Mouse (Mus musculus): ENCODE data around the gene Chn2.

The Chn2 gene

DNA sequence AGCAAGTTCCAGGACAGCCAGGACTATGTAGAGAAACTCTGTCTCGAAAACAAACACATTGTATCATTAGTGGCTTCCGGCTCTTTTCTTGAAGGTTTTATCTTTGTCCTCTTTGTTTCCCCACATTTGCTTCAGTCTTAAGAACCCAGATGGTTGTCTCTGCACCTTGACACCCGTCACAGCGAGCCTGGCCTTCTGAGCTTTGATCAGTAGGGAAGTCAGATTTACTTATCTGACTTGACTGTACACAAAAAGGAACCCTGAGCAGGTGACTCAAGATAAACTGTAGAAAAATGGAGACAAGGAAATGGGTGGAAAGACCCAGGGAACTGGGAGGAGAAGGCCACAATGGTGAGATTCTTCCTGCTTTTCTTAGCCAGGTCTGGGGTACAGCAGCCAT, 79.5 kb downstream of the Chn2 start:
- no peak for DNase-seq (ENCODE audit: low spot score in 2 of 2)

DNA sequence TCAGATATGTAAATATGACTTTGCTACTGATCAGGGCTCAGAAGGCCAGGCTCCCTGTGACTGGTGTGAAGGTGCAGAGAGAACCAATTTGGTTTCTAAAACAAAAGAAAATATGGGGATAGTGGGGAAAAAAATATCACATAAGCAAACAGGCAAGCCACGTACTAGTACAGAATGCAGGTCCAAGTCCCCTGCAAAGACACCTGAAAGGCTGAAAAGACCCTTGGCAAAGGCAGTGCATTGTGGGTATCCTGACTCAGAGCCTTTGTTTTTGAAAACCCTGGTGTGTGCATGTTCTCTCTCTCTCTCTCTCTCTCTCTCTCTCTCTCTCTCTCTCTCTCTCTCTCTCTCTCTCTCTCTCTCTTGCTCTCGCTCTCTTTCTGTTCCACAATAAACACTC, 80.1 kb downstream of the Chn2 start:
- no peak for DNase-seq (ENCODE audit: low spot score in 2 of 2)

DNA sequence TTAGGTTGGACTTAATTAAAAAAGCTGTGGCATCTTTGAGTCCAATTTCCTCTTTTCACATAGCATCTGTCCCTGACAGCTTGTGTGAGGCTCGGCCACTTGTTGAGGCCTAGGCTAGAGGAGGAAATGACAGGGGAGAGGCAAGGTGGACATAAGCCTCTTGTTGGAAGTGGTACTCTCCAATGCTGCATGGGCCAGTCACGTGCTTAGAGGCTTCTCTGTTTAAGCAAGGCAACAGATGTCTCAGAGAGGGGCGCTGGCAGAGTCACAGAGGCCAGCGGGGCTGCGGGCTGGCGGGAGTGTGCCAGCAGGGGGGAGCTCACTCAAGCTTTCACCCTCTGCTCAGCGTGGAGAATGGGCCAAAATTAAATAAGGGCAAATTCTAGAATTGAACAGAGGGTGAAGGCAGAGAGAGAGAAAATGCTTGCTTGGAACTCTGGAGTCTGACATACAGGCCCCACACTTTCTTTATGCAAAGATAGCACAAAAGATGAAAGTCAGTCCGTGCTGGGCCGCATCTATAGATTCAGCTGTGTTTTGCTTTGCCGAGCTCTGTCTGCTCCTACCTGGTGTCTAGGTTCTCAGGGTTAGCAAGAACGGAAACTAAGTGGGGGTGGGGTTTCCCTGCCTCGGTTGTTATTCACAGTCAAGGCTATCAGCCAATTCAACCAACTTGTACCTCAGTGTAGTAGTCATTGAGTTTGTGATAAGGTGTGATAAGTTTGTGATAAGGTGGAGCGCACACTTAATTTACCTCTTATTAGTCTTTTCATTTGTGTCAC, 80.7 kb downstream of the Chn2 start:
- DNase-seq (ENCODE audit: low spot score in 2 of 2) = no peak

DNA sequence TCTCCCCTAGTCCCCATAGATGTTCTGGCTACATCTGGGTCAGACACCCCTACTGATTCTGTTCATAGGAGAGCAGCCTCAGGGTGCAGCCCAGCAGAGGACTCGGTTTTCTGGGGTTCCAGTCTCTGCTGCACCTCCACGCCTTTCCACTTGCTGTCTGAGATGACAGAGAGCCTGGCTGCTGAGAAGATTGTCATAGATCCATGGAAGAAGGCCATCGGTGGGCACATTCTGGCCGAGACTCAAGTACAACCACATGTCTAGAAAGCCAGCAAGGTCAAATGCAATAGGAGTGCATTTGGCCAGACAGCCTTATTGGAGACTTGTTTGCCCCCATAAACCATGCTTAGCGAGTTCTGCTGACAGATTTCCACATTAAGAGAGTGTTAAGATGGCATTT, 81.5 kb downstream of the Chn2 start:
- DNase-seq (ENCODE audit: low spot score in 2 of 2) = no peak

DNA sequence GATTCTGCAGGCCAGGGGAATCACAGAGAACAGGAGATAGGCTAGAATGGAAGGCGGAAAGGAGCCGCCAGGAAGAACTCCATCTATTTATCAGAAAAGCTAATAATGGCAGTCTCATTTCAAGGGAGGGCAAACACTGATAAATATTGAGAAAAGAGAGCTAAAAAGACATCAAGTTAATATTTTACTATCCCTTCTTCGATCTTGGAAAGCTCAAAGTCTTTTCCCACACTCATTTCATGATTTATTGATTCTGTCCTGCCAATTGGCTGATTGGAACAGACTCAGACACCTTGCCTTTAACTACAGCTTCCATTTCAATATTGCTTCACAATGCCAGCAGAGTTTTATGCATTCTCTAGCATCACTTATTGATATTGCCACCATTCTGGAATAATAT, 85.2 kb downstream of the Chn2 start:
- DNase-seq (ENCODE audit: low spot score in 2 of 2) = no peak

DNA sequence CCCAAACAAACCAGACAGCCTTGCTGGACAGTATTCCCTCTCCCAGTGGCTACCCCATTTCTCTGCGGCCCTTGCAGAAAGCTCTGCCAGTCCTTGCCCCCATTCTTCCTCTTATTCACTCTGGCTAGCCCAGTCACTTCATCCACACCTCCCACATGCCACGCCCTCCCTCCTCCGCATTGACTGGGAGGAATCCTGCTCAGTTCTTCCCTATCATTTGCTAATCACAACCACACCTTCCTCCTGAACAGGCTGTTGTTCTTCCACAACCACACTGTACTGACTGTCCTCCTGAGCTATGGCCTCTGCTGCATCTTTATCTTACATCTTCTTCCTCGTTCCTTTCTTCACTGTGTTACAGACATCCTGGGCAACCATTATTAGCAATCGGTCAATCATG, 86.2 kb downstream of the Chn2 start:
- no peak for DNase-seq (ENCODE audit: low spot score in 2 of 2)

DNA sequence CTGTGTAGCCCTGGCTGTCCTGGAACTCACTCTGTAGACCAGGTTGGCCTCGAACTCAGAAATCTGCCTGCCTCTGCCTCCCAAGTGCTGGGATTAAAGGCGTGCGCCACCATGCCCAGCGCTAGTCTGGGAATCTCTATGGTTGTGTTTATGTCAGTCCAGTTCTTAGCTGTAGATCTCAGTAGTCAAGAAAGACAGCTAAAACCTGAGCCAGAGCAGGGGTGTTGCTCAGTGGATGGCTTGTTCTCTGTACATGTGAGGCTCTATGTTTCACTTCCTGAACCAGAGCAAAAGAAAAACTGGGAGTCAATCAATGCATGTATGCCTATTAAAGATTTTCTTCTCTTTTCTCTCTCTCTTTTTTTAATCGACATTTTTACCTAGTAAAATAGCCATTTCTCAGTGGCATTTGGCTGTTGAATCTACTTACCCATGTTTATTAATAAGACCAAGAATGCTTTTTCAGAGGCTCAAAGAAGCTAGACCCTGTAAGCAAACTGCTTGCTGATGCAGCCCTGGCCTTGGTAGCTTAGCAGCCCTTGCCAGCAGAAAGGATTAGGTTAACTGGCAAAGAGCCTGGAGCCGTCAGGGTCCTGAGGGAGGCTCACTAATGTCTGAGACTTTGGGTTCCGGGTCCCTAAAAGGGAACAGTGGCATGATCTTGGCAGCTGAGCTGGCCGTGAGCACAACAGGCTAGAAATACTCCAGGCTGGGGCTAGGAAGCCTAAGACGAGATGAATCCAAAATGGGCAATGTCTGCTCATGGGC, 87.1 kb downstream of the Chn2 start:
- DNase-seq (ENCODE audit: low spot score in 2 of 2) = no peak

DNA sequence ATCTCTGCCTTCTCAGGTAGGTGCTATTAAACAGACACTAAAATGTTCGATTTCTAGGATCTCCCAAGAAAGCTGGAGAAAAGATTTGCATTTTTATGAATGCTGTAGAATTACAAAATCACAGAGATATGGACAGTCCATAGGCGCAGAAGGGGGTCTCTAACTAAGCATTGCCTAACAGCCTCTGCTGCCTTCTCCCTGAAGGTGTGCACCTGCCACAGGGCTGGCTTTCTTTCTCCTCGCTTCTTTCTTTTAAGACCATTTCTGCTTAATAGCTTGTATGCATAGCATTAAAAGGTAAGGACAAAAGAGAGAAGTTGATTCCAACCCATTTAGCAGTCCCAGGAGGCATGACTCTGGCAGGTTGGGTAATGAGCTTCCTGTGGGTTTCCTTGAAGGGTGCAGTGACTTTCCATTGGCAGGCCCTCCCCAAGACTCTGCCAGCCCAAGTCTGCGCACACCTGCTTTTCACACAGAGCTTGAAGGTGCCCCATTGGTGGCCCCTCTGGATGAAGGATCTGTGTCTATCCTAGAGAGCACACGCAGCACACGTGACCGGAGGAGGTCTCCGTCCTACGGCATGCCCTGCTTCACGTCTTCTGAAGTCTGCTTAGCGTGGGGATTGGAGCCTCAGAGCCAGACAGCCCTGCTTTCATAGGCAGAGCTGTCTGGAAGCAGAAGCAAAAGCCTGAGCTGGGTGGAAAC, 87.8 kb downstream of the Chn2 start:
- DNase-seq (ENCODE audit: low spot score in 2 of 2) = no peak

DNA sequence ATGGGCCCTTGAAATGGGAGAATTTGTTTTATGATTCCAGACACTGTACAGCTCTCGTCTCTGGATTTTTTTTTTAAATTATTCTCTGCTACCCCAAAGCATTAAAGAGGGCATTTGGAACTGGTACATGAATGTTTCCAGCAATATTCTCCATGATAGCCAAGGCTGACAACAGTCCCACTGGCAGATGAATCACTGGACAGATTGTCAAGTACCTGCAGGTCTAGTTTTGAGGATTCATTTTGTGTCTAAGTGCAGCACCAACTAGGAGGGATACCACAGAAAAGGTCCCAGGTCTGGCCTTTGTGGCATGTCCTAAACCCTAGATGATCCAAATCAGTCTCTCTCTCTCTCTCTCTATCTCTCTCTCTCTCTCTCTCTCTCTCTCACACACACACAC, 89.3 kb downstream of the Chn2 start:
- no peak for DNase-seq (ENCODE audit: low spot score in 2 of 2)

DNA sequence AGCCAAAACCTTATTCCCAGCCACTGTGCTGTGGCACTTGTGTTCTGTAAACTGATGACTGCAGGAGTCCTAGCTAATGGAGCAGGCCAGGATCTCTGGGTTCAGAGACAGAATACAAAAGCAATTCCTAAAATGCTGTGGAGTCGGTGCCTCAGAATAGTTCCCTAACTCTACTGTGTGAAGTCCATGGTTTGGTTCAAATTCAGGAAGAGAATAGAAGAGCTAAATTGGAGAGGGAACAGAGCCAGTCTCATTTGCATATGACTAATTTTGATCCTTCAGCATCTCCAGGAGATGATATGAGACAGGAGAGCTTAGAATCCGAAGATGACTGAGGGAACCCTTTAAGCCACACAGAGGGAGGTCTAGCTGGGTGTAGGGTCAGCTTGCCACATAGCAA, 90.2 kb downstream of the Chn2 start:
- DNase-seq (ENCODE audit: low spot score in 2 of 2) = no peak

DNA sequence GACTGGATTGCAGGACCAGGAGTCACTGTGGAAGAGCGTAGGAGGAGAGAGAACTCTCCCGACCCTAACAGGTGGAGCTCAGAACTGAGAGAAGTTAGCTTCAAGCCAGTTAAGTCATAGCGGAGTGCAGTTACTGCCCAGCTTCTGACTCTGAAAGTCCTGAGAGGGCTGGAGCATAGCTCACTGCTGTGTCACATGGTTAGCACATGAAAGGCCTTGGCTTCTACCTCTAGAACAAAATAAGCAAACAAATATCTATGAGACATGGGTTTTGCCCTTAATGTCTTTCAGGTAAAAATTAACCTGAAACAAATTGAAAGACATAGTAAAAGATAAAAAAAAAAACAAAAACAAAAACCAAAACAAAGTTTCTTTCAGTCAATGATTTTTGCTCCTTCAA, 91.5 kb downstream of the Chn2 start:
- DNase-seq (ENCODE audit: low spot score in 2 of 2) = no peak

DNA sequence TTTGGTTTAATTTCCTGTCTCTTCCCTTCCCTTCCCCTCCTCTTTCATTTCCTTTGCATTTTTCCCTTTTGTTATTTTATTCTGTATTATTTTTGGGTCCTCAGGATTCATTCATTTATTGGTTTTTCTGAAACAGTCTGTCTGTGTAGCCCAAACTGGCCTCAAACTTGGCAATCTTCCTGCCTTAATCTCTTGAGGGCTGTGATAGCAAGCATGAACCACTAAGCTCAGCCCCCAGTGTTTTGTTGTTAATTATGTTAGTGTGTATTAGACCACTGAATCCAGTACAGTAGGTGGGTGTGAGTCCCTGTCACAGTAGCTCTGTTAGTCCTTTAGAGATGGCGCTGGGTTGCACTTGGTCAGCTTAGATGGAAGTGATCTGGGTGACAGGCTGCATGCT, 93.2 kb downstream of the Chn2 start:
- DNase-seq (ENCODE audit: low spot score in 2 of 2) = no peak

DNA sequence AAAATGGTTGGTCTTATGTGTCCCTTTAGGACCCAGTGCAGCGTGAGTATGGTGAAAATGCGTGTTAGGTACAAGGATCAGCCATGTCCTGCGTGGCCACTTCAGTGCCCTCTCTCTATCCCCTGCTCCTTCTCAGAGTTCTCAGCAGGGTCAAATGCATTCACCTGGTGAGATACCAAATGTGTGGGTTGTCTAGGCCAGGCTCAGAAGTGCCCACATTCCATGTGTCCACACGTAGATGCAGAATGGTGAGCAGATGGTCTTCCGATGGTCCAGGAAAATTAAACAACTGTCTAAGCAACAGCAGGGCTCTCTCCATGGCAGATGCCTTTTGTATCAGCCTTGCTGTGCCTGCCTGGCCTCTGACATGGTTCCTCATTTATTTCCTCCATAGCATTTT, 93.9 kb downstream of the Chn2 start:
- no peak for DNase-seq (ENCODE audit: low spot score in 2 of 2)

DNA sequence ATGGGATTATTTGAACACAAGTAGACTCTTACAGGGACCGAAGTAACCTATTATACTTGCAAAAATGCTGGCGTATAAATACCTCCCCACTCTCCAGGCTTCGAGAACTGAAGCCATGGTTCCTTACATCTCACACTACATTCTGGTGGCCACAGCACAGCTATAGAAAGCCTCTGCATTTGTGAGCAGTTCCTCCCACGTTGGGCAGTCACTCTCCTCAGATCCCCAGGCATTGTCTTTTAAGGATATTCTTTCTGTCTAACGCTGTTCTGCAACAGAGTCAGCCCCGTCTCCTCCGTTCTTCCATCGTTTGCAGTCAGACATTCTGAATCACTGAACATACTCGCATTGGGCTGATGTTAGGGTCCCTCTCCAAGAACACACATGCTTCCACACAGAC, 98.8 kb downstream of the Chn2 start:
- DNase-seq (ENCODE audit: low spot score in 2 of 2) = no peak

DNA sequence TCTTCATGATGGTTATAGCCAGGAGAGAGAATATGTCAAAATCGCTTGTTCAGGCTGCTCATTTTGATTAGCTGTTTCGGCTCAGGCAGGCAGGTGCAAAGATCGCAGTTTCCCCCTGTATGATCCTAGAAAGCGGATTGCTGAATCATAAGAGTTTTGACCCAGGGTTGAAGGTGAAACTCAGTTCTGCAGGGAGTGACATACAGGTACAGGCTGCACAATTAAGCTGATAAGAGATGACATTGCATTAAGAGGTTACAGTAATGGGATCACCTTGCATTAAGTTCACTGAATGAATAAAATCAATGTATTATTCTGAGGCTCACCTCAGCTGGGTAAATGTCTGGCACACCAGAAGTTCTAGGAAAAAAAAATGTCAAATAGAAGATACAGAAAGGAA, 101.1 kb downstream of the Chn2 start:
- no peak for DNase-seq (ENCODE audit: low spot score in 2 of 2)

DNA sequence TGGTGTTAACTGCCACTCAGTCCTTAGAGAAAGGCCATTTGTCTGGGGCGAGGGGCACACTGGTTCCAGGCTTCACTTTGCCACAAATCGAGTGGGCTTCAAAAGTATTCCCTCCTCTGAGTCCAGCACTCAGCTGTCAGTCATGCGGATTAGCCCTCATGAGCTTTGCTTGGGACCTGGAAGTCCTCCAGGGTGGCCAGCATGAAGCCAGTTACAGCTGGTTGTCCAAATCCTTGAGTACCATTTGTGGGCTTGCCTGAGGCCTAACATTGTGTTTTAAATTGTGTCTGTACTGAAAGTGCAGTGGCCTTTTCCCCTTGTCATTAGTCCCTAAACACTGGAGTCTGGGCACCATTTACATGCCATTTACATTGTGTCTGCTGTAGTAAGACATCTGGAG, 101.8 kb downstream of the Chn2 start:
- DNase-seq (ENCODE audit: low spot score in 2 of 2) = no peak

DNA sequence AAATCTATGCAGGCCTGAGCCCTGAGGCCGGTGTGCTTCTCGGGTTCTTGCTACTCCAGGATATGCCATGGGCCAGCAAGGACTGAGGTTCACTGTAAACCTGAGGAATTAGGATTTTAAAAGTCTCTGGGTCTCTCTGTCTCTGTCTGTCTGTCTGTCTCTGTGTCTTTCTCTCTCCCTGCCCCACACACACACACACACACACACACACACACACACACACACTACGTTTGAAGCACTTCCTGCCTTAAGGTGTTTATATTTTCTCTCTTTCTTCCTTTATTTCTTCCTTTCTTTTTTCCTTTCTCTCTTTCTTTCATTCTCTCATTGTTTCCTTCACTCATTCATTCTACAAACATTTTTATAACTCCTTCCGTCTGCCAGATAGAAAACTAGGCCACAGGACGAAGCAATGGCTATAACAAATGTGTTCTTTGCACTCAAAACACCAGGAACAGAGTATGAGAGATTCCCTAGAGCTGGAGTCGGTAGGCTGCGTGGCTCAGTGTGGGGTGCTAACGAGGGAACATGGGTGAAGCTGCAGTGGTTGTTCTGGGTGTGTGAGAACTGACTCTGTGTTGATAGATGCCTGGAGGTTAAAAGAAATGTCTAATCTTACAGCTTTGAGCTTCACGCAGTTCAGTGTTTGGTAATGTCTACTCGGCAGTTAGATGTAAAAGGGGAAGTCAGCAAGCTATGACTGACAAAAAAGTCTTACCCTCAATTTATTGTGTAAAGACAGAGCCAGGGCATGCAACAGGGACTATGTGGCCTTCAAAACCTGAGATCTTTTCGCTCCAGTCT, 103.7 kb downstream of the Chn2 start:
- no peak for DNase-seq (ENCODE audit: low spot score in 2 of 2)

DNA sequence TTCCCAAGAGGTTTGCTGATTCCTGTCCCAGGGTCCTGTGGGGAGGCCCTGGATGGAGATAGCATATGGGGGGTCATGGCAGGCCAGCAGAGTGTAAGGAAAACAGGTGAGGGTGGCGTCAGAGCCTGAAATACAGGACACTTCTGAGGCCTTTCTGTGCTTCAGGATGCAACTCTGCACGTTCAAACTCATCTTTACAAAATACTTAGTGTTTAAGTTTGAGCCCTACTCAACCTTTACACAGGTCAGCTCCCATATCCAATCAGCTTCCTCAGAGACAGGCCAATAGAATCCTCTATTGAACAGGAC, 104.3 kb downstream of the Chn2 start:
- no peak for DNase-seq (ENCODE audit: low spot score in 2 of 2)

DNA sequence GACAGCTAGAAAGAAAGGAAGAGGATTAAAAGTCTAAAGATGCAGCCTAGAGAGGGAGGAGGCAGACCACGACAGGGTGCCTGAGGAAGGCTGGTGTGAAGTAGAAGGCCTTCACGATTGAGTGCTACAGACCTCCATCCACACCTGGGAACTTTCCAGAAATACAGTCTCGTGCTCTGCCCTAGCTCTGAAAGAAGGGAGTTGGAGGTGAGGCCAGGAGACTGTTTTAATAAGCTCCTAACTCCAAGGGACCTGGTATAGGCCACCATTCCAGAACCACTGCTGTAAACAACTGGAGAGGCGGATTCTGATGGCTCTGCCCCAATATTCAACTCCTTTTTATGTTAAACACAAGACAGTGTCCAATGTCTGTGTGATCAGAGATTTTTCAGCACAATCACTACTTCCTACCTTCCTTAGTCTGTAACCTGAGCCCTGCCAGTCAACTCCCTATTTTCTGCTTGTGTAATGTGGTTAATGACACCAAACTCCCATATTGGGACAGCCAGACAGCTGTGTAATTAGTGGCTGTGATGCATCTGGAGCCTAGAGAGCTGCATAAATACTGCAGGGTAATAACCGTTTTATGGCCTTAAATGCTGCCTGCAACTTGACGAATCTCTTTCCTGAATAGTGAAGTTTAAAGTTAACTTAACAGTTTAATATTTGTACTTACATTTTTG, 109.6 kb downstream of the Chn2 start:
- no peak for DNase-seq (ENCODE audit: low spot score in 2 of 2)

DNA sequence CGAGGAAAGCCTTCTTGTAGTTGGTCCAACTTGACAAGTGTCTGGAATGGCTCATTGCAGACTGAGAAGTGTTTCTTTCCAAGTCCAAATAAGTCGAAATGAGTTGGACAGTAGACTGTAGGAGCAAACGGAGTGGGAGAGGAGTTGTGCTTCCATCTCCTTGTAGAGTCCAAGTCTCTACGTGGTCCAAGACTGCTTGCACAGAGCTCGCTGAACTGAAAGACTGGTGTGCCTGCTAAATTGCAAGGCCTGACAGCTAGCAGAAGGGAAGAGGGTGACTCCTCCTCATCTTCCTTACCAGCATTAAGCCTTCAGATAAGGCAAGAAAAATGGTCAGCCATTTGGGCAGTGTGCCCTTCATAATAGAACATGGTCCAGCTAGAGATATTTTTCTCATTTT, 111.5 kb downstream of the Chn2 start:
- DNase-seq (ENCODE audit: low spot score in 2 of 2) = no peak

DNA sequence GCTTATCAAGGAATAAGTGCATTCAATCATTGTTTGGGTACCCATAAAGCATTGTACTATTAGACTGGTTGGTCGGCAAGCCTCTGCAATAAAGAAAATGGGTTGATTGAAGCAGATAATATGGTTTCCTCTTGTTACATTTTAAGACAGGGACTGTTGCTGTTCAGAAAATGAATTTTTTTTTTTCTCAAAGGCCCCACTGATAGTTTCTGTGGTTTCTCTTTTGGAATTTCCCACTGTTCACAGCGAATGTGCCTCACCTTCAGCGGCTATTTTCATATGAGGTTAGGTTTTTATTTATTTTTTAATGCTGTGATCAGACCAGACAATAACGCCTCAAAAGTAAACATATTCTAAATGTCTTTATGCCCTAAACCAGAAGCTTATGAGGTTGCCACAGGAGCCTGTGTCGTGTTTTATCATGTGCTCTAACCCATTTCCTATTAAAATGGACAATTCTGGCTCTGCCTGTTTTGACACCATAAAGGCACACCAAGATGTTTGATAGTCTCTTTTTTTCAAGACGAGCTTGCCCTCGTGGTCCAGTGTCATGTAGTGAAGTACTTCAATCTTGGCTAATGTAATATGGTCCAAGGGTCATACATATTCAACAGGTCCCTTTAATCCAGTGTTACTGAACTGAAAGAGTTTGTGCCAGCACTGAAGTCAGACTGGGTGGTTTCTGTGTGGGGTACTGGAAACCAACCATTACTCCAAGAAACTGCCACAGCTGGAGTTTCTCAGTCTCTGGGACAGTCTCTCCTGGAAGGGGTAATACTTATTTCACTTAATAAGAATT, 112.3 kb downstream of the Chn2 start:
- no peak for DNase-seq (ENCODE audit: low spot score in 2 of 2)

All from spleen, postnatal 4 days (tissue).